Mouse (Mus musculus) left cerebral cortex, postnatal 4 days (tissue): ENCODE data around the gene Lad1. TPM values are rescaled to one million over a fixed set of nuclear protein-coding genes. Genes with fewer than 3 reads are reported as not detected.

Experiments
- DNase-seq: peaks from one replicate; pipeline ENCODE4 v3.0.0-alpha.2; 2022
- intact Hi-C: fragments of 180-260 bp; cut with DNase I; formaldehyde crosslinking; loops from one replicate; pipeline ENCODE4 v1.15.1; 2025
- total RNA-seq, 2 experiments: library from RNA; stranded (reverse); gene quantifications; 2 replicates each; pipeline ENCODE4 v1.2.3; 2021

Gene Lad1
- total RNA-seq, 2 experiments from 2014 or later, result 0.64 to 0.86 TPM

GRCm38 (mm10) chr1:135800192-135800950 lies 18.0 kb upstream of the Lad1 start:
- intact Hi-C loops, result no loop called here
- peak; percentile 54 for DNase-seq

GRCm38 (mm10) chr1:135807546-135807945 lies 10.9 kb upstream of the Lad1 start:
- DNase-seq, result no peak
- intact Hi-C loops, result no loop called here

GRCm38 (mm10) chr1:135810180-135810579 lies 8.2 kb upstream of the Lad1 start:
- intact Hi-C loops, result no loop called here
- DNase-seq, result no peak

- intact Hi-C loops, result no loop called here
- peak; percentile 83 for DNase-seq
Observed at GRCm38 (mm10) chr1:135811016-135811646, 7.3 kb upstream of the Lad1 start.

- DNase-seq, result no peak
- intact Hi-C loops, result no loop called here
Observed at GRCm38 (mm10) chr1:135812205-135812604, 6.2 kb upstream of the Lad1 start.

GRCm38 (mm10) chr1:135812618-135813017 lies 5.8 kb upstream of the Lad1 start:
- DNase-seq, result no peak
- intact Hi-C loops, result no loop called here

- no peak for DNase-seq
- intact Hi-C loops, result no loop called here
Observed at GRCm38 (mm10) chr1:135813071-135813470, 5.3 kb upstream of the Lad1 start.

- DNase-seq, result no peak
- intact Hi-C loops, result no loop called here
Observed at GRCm38 (mm10) chr1:135813687-135814395, 4.6 kb upstream of the Lad1 start.

- DNase-seq, result no peak
Observed at GRCm38 (mm10) chr1:135814531-135814930, 3.9 kb upstream of the Lad1 start.

GRCm38 (mm10) chr1:135817595-135817994 lies 803 bp upstream of the Lad1 start:
- DNase-seq, result no peak
- intact Hi-C loops, result no loop called here

More at GRCm38 (mm10) chr1:135814531-135814930, 3.9 kb upstream of the Lad1 start:
- intact Hi-C loops, result no loop called here

- intact Hi-C loops, result no loop called here
- DNase-seq, result no peak
Observed at GRCm38 (mm10) chr1:135820071-135820470, 1.7 kb downstream of the Lad1 start.

- no peak for DNase-seq
- intact Hi-C loops, result no loop called here
Observed at GRCm38 (mm10) chr1:135820736-135821364, 2.5 kb downstream of the Lad1 start.

GRCm38 (mm10) chr1:135821780-135822179 lies 3.4 kb downstream of the Lad1 start:
- DNase-seq, result no peak
- intact Hi-C loops, result no loop called here

GRCm38 (mm10) chr1:135828918-135829317 lies 10.5 kb downstream of the Lad1 start:
- intact Hi-C loops, result no loop called here
- DNase-seq, result no peak

- intact Hi-C loops, result no loop called here
- no peak for DNase-seq
Observed at GRCm38 (mm10) chr1:135834206-135834859, 15.9 kb downstream of the Lad1 start.

- intact Hi-C loops, result no loop called here
- DNase-seq, result no peak
Observed at GRCm38 (mm10) chr1:135834983-135835382, 16.6 kb downstream of the Lad1 start.

GRCm38 (mm10) chr1:135835716-135836483 lies 17.5 kb downstream of the Lad1 start, which contains the start of gene Tnnt2:
Gene Tnnt2, plus strand, starts transcription at chr1:135836354.
- DNase-seq, result no peak

GRCm38 (mm10) chr1:135838626-135839025 lies 20.2 kb downstream of the Lad1 start:
- DNase-seq, result no peak
- intact Hi-C loops, result no loop called here

More at GRCm38 (mm10) chr1:135835716-135836483, 17.5 kb downstream of the Lad1 start, which contains the start of gene Tnnt2:
- intact Hi-C loops, result no loop called here

- intact Hi-C loops, result no loop called here
- no peak for DNase-seq
Observed at GRCm38 (mm10) chr1:135839065-135839464, 20.7 kb downstream of the Lad1 start.
